Mouse (Mus musculus) spleen, adult 2 months (tissue): ENCODE measurements around the gene Adig.

Experiments
- CTCF ChIP-seq: fragments of 200-500 bp; IDR thresholded peaks from 2 replicates; pipeline ENCODE4 v1.5.1; 2011; ENCODE audit warnings: mild to moderate bottlenecking, inconsistent platforms; ENCODE audit not compliant: insufficient read depth, insufficient read length, insufficient replicate concordance; ENCODE audit errors: extremely low read depth
- POLR2A ChIP-seq: fragments of 200-500 bp; IDR thresholded peaks from 2 replicates; pipeline ENCODE4 v1.6.1; 2011; ENCODE audit warnings: low read depth, low read length, inconsistent platforms

DNA sequence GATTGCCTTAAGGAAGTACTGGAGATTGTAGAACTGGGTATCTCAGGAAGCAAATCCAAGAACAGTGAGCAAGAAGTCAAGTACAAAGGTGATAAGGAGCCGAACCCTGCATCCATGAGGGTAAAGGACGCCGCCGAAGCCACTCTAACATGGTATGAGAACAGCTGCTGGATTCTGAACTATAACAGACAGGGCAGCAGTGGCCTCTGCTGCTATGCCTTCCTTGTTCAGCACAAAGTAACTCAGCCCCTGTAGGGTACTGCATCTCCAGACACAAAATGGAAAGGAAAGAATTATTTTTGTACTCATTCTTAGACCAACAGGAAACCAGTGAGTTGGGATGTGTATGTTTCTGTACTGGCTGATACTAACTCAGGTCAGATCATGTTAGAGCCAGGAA, 46.0 kb upstream of the Adig start:
- TF ChIP-seq POLR2A, result no peak
- TF ChIP-seq CTCF, result no peak
